Mouse (Mus musculus) G1E-ER4 (cell line): ENCODE results near the gene Obox7. TPM values are rescaled to one million over a fixed set of nuclear protein-coding genes. Genes with fewer than 3 reads are reported as not detected.
"Not testable (repeated sequence)": the region's sequence is repeated elsewhere in the genome, so short reads cannot be mapped to it uniquely, and the experiment has no call there.

ENCODE experiments used
- GATA1 ChIP-seq: IDR thresholded peaks from one replicate; pipeline ENCODE4 v1.8.0; 2012; ENCODE audit warnings: low read length, inconsistent platforms
- polyA plus RNA-seq: library from polyadenylated mRNA; stranded (reverse); fragments of >175 nt; gene quantifications from 2 replicates; pipeline ENCODE4 v1.2.3, GENCODE M21; 2012

Obox7 gene
- polyA plus RNA-seq = not detected in 2 replicates

DNA sequence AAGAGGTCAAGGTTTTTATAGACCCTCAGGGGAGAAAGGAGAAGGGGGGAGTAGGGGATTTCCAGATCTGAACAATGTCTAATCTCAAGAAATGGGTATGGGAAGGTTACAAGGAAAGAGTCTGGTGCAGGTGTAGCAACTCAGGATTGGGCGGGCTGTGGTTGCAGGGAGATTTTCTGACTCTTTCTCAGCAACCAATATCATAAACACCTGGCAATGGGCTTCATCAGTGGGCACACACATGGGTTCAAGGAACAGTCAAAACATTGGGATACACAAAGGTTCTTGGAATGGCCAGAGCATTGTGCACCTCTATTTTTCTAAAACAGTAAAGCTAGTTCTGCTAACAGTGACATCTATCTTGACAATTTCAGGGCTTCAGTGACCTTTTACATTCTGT lies at the start of gene Obox7:
TSS of gene Obox7 (plus strand) at position 301 of the 400 bp plus-strand sequence.
- not testable (repeated sequence) for TF ChIP-seq GATA1

Other genes with a start within 250 kb of the Obox7 start
- not detected in 2 replicates for gene Sult2a8, start 212.7 kb upstream of the Obox7 start, polyA plus RNA-seq
- not detected in 2 replicates for gene Sult2a7, start 165.3 kb upstream of the Obox7 start, polyA plus RNA-seq
- gene Vmn1r90, start 96.0 kb upstream of the Obox7 start, polyA plus RNA-seq = not detected in 2 replicates